Mouse (Mus musculus): ENCODE results near the gene Lrrtm1.
A peak's percentile ranks its signal among the peaks of the same experiment; 100 is the strongest.

Gene Lrrtm1

DNA sequence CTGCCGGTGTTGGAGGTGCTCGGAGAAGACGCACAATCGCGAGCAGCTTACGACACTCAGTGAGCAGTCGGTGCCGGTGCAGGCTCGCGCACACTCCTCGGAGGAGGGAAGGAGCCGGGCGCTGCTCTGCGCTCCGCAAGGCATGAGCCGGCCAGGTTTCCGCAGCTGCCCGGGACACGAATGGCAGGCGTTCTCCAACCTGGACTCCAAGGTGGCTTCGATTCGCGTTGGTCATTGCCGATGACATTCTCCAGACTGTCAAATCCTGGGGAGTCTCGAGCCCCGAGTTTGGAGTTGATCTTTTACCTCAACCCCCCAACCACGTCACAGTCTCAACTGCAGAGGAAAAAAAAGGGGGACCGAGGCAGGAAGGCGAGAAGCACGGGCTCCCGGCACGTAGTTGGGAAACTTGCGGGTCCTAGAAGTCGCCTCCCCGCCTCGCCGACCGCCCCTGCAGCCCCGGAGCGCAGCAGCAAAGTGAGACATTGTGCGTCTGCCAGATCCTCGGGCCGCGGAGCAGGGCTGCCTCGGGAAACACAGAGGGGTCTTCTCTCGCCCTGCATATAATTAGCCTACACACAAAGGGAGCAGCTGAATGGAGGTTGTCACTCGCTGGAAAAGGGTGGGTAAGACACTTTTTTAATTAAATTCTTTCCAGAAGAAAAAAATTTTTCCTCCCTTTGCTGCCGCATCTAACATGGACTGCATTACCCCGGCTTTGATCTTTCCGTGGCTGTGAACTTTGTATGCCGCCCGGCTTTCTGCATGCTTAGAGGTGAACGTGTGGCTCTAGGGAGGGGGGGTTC, at the start of gene Lrrtm1:
Lrrtm1 (plus strand) TSS at position 89 of the 806 bp plus-strand sequence.
- peak; percentile 84 for DNase-seq

DNA sequence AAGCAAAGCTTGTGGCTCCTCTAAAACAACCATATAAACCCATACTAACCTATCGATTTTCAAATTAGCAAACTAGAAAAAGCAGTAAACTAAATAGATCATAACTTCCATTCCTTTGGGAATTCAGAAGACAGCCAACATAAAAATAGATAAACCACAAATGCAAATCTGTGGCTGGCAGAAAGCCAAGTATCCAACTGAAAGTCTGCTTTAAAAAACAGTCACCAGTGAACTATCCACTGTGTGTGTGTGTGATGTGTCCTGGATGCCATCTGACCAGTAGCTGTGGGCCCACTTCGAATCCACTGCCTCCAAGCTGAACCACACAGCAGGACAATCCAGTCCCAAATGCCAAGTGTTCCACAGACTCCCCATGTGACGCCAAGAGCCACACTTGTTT, 45.8 kb upstream of the Lrrtm1 start:
- DNase-seq: no peak

DNA sequence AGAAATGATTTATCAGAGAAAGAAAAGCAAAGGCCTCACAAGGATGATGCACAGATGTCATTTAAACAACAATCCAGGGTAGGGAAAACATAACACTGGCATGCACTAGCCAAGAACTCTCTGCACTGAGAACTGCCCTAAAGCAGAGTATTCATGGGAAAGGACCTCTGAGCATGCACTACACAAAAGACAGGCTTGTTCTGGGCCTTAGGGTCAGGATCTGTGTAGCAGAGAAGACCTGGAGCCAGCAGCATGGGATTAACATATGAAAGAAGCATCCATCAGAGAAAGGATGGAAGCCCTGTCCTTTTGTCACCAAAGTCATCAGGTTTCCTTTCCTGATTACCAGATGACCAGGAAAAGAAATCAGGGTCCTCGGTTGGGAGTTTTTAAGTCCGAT, 43.1 kb upstream of the Lrrtm1 start:
- no peak for DNase-seq

GRCm38 (mm10) chr6:77209183-77209582, 33.3 kb upstream of the Lrrtm1 start:
- peak; percentile 71 for DNase-seq

GRCm38 (mm10) chr6:77209929-77210328, 32.6 kb upstream of the Lrrtm1 start:
- DNase-seq: peak; percentile 35

- peak; percentile 21 for DNase-seq
Observed at GRCm38 (mm10) chr6:77213757-77214409, 28.6 kb upstream of the Lrrtm1 start.

- DNase-seq: no peak
Observed at GRCm38 (mm10) chr6:77215322-77215721, 27.2 kb upstream of the Lrrtm1 start.

GRCm38 (mm10) chr6:77218875-77219274, 23.6 kb upstream of the Lrrtm1 start:
- peak; percentile 25 for DNase-seq

DNA sequence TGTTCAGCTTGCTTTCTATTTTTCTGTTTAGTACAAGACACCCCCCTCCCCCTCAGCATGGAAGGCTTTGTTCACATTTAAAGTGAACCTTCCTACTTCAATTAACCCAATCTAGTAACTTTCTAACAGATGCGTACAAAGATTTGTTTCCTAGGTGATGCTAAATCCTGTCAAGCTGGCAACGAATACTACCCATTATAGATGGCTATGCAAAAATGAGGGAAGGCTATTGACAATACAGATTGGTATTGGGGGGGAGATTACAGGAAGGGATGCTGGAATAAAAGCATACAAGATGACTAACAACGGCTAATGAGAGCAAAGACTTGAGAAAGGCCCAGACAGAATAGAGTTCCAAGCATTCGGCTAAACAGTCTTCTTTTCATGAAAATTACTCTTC, 21.7 kb upstream of the Lrrtm1 start:
- DNase-seq: no peak

GRCm38 (mm10) chr6:77222849-77223638, 19.4 kb upstream of the Lrrtm1 start:
- DNase-seq: peak; percentile 81

GRCm38 (mm10) chr6:77240426-77240825, 2.1 kb upstream of the Lrrtm1 start:
- DNase-seq: peak; percentile 30

DNA sequence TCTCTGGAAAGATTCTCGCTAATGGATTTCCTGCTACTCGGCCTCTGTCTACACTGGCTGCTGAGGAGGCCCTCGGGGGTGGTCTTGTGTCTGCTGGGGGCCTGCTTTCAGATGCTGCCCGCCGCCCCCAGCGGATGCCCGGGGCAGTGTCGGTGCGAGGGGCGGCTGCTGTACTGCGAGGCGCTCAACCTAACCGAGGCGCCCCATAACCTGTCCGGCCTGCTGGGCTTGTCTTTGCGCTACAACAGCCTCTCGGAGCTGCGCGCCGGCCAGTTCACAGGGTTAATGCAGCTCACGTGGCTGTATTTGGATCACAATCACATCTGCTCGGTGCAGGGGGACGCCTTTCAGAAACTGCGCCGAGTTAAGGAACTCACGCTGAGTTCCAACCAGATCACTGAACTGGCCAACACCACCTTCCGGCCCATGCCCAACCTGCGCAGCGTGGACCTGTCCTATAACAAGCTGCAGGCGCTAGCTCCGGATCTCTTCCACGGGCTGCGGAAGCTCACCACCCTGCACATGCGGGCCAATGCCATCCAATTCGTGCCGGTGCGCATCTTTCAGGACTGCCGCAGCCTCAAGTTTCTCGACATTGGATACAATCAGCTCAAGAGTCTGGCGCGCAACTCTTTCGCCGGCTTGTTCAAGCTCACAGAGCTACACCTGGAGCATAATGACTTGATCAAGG, 1.2 kb downstream of the Lrrtm1 start:
- peak; percentile 33 for DNase-seq

DNA sequence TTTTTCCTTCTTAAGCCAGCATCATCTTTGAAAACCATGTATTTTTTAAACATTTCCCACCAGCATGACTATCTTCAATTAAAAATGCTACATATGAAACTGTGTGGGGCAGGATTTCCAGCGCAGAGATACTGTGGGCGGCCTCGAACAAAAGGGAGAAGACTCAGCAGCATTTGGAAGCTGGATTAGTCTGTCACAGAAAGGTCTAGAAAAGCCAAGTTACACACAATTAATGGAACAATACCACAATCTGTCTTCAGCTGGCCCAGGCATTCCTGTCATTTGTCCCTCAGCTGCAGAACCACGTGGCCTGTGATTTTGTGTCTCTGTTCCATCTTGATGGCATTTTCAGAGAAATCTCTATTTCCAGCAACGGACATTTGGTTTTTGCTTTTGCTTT, 11.0 kb downstream of the Lrrtm1 start:
- DNase-seq: peak; percentile 64

GRCm38 (mm10) chr6:77256348-77256747, 13.9 kb downstream of the Lrrtm1 start:
- DNase-seq: no peak

DNA sequence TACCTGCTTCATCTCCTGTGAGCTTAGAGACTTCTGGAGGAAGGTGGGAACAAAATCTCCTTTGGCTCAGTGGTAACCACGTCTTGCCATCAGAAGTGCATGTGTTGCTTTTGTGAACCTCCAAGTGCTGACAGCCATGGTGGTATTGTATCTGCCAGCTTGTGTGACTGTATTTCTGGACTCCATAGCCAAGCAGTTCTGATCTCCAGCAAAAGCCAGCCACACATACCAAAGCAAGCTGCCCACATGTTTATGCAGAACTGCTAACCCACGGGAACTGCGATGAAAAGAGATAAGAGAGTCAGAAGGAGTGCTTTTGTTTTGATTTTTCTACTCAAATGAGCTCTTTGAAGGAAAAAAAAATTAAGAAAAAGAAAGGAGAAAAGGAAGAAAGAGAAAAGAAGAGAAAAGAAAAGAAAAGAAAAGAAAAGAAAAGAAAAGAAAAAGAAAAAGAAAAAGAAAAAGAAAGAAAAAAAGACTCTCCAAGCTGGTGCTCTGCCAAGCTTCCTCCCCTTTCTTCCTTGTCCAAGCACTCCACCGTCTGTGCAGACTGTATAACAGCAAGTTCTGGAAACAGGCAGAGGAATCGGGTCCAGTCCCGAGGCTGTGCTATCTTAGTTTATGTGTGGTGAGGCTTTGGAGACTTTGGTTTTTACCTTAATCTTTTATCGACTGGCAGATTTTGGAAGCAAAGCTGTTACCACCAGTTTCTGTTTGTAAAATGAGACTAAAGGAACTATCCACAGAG, 15.0 kb downstream of the Lrrtm1 start:
- DNase-seq: peak; percentile 29

GRCm38 (mm10) chr6:77265163-77265562, 22.7 kb downstream of the Lrrtm1 start:
- DNase-seq: no peak

- DNase-seq: peak; percentile 53
Observed at GRCm38 (mm10) chr6:77278794-77279193, 36.3 kb downstream of the Lrrtm1 start.

- DNase-seq: no peak
Observed at GRCm38 (mm10) chr6:77286317-77286716, 43.8 kb downstream of the Lrrtm1 start.

DNA sequence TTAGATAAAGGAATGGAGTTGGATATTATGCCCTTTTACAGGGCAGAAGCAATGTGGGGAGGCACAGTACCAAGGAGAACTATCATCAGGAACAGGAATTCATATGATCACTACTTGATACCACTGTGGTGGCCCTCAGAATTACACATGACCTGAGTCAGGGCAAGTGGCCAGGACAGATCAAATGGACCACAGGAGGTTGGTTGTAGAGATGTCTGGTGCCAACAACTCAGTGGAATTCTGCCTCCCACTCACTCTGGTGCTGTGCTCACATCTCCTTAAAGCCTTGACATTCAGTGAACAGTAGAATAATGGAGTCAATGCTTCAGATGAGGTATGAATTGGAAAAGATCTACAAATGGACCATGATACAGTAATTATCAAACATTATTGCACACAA, 45.9 kb downstream of the Lrrtm1 start:
- no peak for DNase-seq

GRCm38 (mm10) chr6:77291415-77291814, 48.9 kb downstream of the Lrrtm1 start:
- DNase-seq: no peak

DNA sequence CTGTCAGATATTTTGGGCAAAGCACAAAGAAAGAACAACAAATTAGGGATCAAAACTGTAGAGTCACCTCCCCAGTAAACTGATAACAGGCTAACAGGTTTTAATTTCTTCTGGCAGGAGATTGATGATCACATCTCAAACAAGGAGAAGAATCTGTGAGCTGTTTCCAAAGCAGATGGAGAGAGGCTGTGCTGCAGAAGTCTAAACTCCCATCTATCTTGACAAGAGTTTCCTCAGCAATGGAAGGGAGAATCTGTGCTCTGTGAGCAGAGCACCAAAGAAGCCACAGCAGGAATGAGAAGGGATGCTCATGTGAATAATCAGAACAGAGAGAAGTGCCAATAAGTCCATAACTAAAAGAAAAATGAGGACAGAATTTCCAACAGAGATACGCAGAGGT, 58.8 kb downstream of the Lrrtm1 start:
- DNase-seq: peak; percentile 38

DNA sequence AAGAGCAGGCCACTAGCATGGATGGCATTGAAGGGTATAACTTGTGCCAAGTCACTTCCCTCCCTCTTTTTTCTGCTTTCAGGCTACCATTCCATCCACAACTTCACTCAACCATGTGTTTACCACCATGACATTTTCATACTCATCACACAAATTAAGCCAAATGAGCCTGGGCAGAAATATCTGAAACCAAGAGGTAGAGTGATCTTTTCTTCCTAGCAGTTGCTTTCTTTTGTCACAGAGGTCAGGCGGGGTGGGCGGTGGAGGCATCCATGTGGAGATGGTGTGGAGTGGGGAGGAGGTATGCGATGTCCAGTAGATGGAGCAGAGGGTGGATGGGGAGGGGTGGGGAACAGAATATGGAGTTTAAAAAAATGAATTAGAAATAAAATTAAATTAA, 64.3 kb downstream of the Lrrtm1 start:
- DNase-seq: no peak
